Mouse (Mus musculus): Measurements from ENCODE around the gene Pus10. TPM values are rescaled to one million over a fixed set of nuclear protein-coding genes. Genes with fewer than 3 reads are reported as not detected.

Pus10 gene
- polyA plus RNA-seq, 1 experiment from 2014 or later: 10.6 TPM

GRCm38 (mm10) chr11:23735820-23736470 is 70.5 kb downstream of the Pus10 start:
- no peak overlapping the region for H3K27ac ChIP-seq (ENCODE audit: low read depth, low read length)

GRCm38 (mm10) chr11:23740895-23741294 is 75.4 kb downstream of the Pus10 start:
- 83% methylated on average over 4 of the region's 4 CpGs for WGBS
- H3K27ac ChIP-seq (ENCODE audit: low read depth, low read length): no peak overlapping the region
- no peak for ATAC-seq

More at GRCm38 (mm10) chr11:23735820-23736470, 70.5 kb downstream of the Pus10 start:
- Histone ChIP-seq H3K9ac (ENCODE audit: low read depth, low read length) (no peak overlapping the region), H3K4me3 (ENCODE audit: low read length) (no peak overlapping the region), H3K4me2 (ENCODE audit: low read length) (no peak overlapping the region), H3K36me3 (ENCODE audit: control insufficient read depth, insufficient read depth, low read length) (peaks cover 2% of the 10 kb centered on the region; the same call in 1 of the 2 replicates), H3K4me1 (ENCODE audit: control insufficient read depth, insufficient read depth, low read depth, low read length) (no peaks in the 10 kb centered on the region), H3K9me3 (ENCODE audit: control insufficient read depth, low read length) (no peaks in the 10 kb centered on the region), H3K27me3 (replicated peaks; ENCODE audit: control insufficient read depth, insufficient read depth, low read length) (no peaks in the 10 kb centered on the region)
- ATAC-seq: no peak

GRCm38 (mm10) chr11:23741386-23741785 is 75.9 kb downstream of the Pus10 start:
- no peak for ATAC-seq
- Histone ChIP-seq H3K4me2 (ENCODE audit: low read length) (no peak overlapping the region), H3K9me3 (ENCODE audit: control insufficient read depth, low read length) (no peaks in the 10 kb centered on the region), H3K27ac (ENCODE audit: low read depth, low read length) (no peak overlapping the region), H3K27me3 (replicated peaks; ENCODE audit: control insufficient read depth, insufficient read depth, low read length) (no peaks in the 10 kb centered on the region), H3K4me1 (ENCODE audit: control insufficient read depth, insufficient read depth, low read depth, low read length) (no peaks in the 10 kb centered on the region), H3K9ac (ENCODE audit: low read depth, low read length) (no peak overlapping the region), H3K36me3 (ENCODE audit: control insufficient read depth, insufficient read depth, low read length) (no peaks in the 10 kb centered on the region), H3K4me3 (ENCODE audit: low read length) (no peak overlapping the region)
- WGBS: 93% methylated on average over 7 of the region's 7 CpGs

More at GRCm38 (mm10) chr11:23740895-23741294, 75.4 kb downstream of the Pus10 start:
- Histone ChIP-seq H3K36me3 (ENCODE audit: control insufficient read depth, insufficient read depth, low read length) (no peaks in the 10 kb centered on the region), H3K4me1 (ENCODE audit: control insufficient read depth, insufficient read depth, low read depth, low read length) (no peaks in the 10 kb centered on the region), H3K4me2 (ENCODE audit: low read length) (no peak overlapping the region), H3K4me3 (ENCODE audit: low read length) (no peak overlapping the region), H3K9ac (ENCODE audit: low read depth, low read length) (no peak overlapping the region), H3K9me3 (ENCODE audit: control insufficient read depth, low read length) (no peaks in the 10 kb centered on the region), H3K27me3 (replicated peaks; ENCODE audit: control insufficient read depth, insufficient read depth, low read length) (no peaks in the 10 kb centered on the region)

- H3K4me3 ChIP-seq (ENCODE audit: low read length): no peak overlapping the region
- no peak overlapping the region for H3K4me2 ChIP-seq (ENCODE audit: low read length)
- no peaks in the 10 kb centered on the region for H3K4me1 ChIP-seq (ENCODE audit: control insufficient read depth, insufficient read depth, low read depth, low read length)
- no peaks in the 10 kb centered on the region for H3K27me3 ChIP-seq (replicated peaks; ENCODE audit: control insufficient read depth, insufficient read depth, low read length)
- no peak for ATAC-seq
- H3K9me3 ChIP-seq (ENCODE audit: control insufficient read depth, low read length): no peaks in the 10 kb centered on the region
- H3K9ac ChIP-seq (ENCODE audit: low read depth, low read length): no peak overlapping the region
- 95% methylated on average over 3 of the region's 3 CpGs for WGBS
- H3K36me3 ChIP-seq (ENCODE audit: control insufficient read depth, insufficient read depth, low read length): no peaks in the 10 kb centered on the region
- H3K27ac ChIP-seq (ENCODE audit: low read depth, low read length): no peak overlapping the region
These were observed 78.9 kb downstream of the Pus10 start for GRCm38 (mm10) chr11:23744352-23744751.

GRCm38 (mm10) chr11:23746102-23746501 is 80.6 kb downstream of the Pus10 start:
- H3K4me3 ChIP-seq (ENCODE audit: low read length): no peak overlapping the region
- H3K27ac ChIP-seq (ENCODE audit: low read depth, low read length): no peak overlapping the region
- H3K9me3 ChIP-seq (ENCODE audit: control insufficient read depth, low read length): no peaks in the 10 kb centered on the region
- no peak for ATAC-seq
- no peak overlapping the region for H3K9ac ChIP-seq (ENCODE audit: low read depth, low read length)
- no peaks in the 10 kb centered on the region for H3K36me3 ChIP-seq (ENCODE audit: control insufficient read depth, insufficient read depth, low read length)
- no peaks in the 10 kb centered on the region for H3K4me1 ChIP-seq (ENCODE audit: control insufficient read depth, insufficient read depth, low read depth, low read length)
- no peaks in the 10 kb centered on the region for H3K27me3 ChIP-seq (replicated peaks; ENCODE audit: control insufficient read depth, insufficient read depth, low read length)
- WGBS: 88% methylated on average over 4 of the region's 4 CpGs
- no peak overlapping the region for H3K4me2 ChIP-seq (ENCODE audit: low read length)

- H3K9ac ChIP-seq (ENCODE audit: low read depth, low read length): no peak overlapping the region
- H3K4me3 ChIP-seq (ENCODE audit: low read length): no peak overlapping the region
- WGBS: 88% methylated on average over 1 of the region's 1 CpGs
- H3K4me2 ChIP-seq (ENCODE audit: low read length): no peak overlapping the region
- H3K9me3 ChIP-seq (ENCODE audit: control insufficient read depth, low read length): no peaks in the 10 kb centered on the region
- H3K27me3 ChIP-seq (replicated peaks; ENCODE audit: control insufficient read depth, insufficient read depth, low read length): no peaks in the 10 kb centered on the region
- no peaks in the 10 kb centered on the region for H3K4me1 ChIP-seq (ENCODE audit: control insufficient read depth, insufficient read depth, low read depth, low read length)
- H3K27ac ChIP-seq (ENCODE audit: low read depth, low read length): no peak overlapping the region
- no peaks in the 10 kb centered on the region for H3K36me3 ChIP-seq (ENCODE audit: control insufficient read depth, insufficient read depth, low read length)
- no peak for ATAC-seq
These were observed 87.7 kb downstream of the Pus10 start for GRCm38 (mm10) chr11:23753136-23753710.

GRCm38 (mm10) chr11:23754329-23754728 is 88.9 kb downstream of the Pus10 start:
- H3K36me3 ChIP-seq (ENCODE audit: control insufficient read depth, insufficient read depth, low read length): no peaks in the 10 kb centered on the region
- no peak overlapping the region for H3K4me3 ChIP-seq (ENCODE audit: low read length)
- H3K9ac ChIP-seq (ENCODE audit: low read depth, low read length): no peak overlapping the region
- H3K4me2 ChIP-seq (ENCODE audit: low read length): no peak overlapping the region
- H3K27me3 ChIP-seq (replicated peaks; ENCODE audit: control insufficient read depth, insufficient read depth, low read length): no peaks in the 10 kb centered on the region
- no peaks in the 10 kb centered on the region for H3K9me3 ChIP-seq (ENCODE audit: control insufficient read depth, low read length)
- H3K4me1 ChIP-seq (ENCODE audit: control insufficient read depth, insufficient read depth, low read depth, low read length): no peaks in the 10 kb centered on the region
- no peak for ATAC-seq
- H3K27ac ChIP-seq (ENCODE audit: low read depth, low read length): no peak overlapping the region

GRCm38 (mm10) chr11:23758218-23758617 is 92.7 kb downstream of the Pus10 start:
- Histone ChIP-seq H3K27me3 (replicated peaks; ENCODE audit: control insufficient read depth, insufficient read depth, low read length) (no peaks in the 10 kb centered on the region), H3K4me1 (ENCODE audit: control insufficient read depth, insufficient read depth, low read depth, low read length) (no peaks in the 10 kb centered on the region), H3K4me3 (ENCODE audit: low read length) (no peak overlapping the region), H3K4me2 (ENCODE audit: low read length) (no peak overlapping the region), H3K36me3 (ENCODE audit: control insufficient read depth, insufficient read depth, low read length) (no peaks in the 10 kb centered on the region), H3K27ac (ENCODE audit: low read depth, low read length) (no peak overlapping the region), H3K9ac (ENCODE audit: low read depth, low read length) (no peak overlapping the region), H3K9me3 (ENCODE audit: control insufficient read depth, low read length) (no peaks in the 10 kb centered on the region)
- WGBS: 94% methylated on average over 2 of the region's 2 CpGs
- ATAC-seq: no peak

GRCm38 (mm10) chr11:23762635-23763034 is 97.2 kb downstream of the Pus10 start:
- WGBS: 98% methylated on average over 2 of the region's 2 CpGs

More at GRCm38 (mm10) chr11:23762635-23763034, 97.2 kb downstream of the Pus10 start:
- Histone ChIP-seq H3K9me3 (ENCODE audit: control insufficient read depth, low read length) (no peaks in the 10 kb centered on the region), H3K36me3 (ENCODE audit: control insufficient read depth, insufficient read depth, low read length) (no peaks in the 10 kb centered on the region), H3K4me3 (ENCODE audit: low read length) (no peak overlapping the region), H3K27ac (ENCODE audit: low read depth, low read length) (no peak overlapping the region), H3K27me3 (replicated peaks; ENCODE audit: control insufficient read depth, insufficient read depth, low read length) (no peaks in the 10 kb centered on the region), H3K4me2 (ENCODE audit: low read length) (no peak overlapping the region), H3K4me1 (ENCODE audit: control insufficient read depth, insufficient read depth, low read depth, low read length) (no peaks in the 10 kb centered on the region), H3K9ac (ENCODE audit: low read depth, low read length) (no peak overlapping the region)
- no peak for ATAC-seq
